Mouse (Mus musculus): ENCODE measurements around the gene Slc5a2. TPM values are rescaled to one million over a fixed set of nuclear protein-coding genes. Genes with fewer than 3 reads are reported as not detected.
A peak's percentile ranks its signal among the peaks of the same experiment; 100 is the strongest.

The Slc5a2 gene
- polyA plus RNA-seq, 1 experiment from 2014 or later, result not detected

DNA sequence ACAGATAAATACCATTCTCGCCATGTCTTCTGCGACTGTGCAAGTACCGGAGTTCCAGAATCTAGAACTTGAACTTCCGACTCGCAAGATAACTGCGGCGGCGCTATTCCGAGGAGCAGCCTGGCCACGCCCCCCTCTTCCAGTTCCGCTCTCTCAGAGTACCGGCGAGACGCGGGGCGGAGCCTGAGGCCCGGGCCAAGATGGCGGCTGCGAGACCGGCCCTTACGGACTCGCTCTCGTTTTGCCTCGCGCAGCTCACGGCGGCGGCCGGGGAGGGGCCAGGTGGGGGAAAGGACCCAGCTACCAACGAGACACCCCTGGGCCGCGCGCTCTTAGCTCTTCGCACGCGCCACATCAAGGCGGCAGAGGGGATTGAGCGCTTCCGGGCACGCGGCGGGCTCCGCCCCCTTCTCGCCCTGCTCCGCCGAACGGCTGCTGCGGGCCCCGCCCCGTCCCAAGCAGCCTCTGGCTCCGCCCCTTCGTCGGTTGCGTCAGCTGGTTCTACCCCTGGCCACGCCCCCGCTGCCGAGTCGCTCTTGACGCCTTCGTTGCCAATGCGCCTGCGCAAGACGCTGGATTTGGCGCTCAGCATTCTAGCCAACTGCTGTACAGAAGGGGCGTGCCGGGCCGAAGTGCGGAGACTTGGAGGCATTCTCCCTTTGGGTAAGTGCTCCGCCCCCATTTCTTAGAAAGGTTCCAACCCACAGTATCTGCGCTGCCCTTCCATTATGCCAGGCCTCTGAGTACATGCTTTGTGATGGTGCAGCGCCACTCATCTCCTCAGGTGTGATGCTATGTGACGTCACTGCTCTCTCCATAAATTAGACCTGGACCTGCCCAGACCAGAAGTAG, 27.3 kb upstream of the Slc5a2 start, which contains the start of gene 9130023H24Rik:
9130023H24Rik (minus strand) TSS at position 105 of the 852 bp plus-strand sequence.
- under 1% methylated on average over 62 of the region's 72 CpGs for WGBS
- ATAC-seq, result peak; percentile 94
- H3K27me3 ChIP-seq (ENCODE audit: control insufficient read depth, insufficient read depth, low read depth, low read length), result no peaks in the 10 kb centered on the region
- H3K9ac ChIP-seq (ENCODE audit: low read depth, low read length), result peak within 1 kb of the TSS; percentile 86
- peaks cover 10% of the 10 kb centered on the region; the same call in 1 of the 2 replicates for H3K36me3 ChIP-seq (ENCODE audit: control insufficient read depth, insufficient read depth, low read length)
- H3K4me3 ChIP-seq (ENCODE audit: low read depth, low read length), result peak within 1 kb of the TSS; percentile 48
- peak within 1 kb of the TSS; percentile 99 for H3K27ac ChIP-seq (ENCODE audit: low read length)
- H3K9me3 ChIP-seq (replicated peaks; ENCODE audit: control insufficient read depth, low read length, poor library complexity, severe bottlenecking), result no peaks in the 10 kb centered on the region
- H3K4me1 ChIP-seq (ENCODE audit: control insufficient read depth, insufficient read depth, low read length), result peaks cover 13% of the 10 kb centered on the region
- H3K4me2 ChIP-seq (ENCODE audit: low read length), result peak within 1 kb of the TSS; percentile 72

- peaks cover 11% of the 10 kb centered on the region; the same call in 1 of the 2 replicates for H3K36me3 ChIP-seq (ENCODE audit: control insufficient read depth, insufficient read depth, low read length)
- 18% methylated on average over 4 of the region's 4 CpGs for WGBS
- no peak for ATAC-seq
- no peaks in the 10 kb centered on the region for H3K27me3 ChIP-seq (ENCODE audit: control insufficient read depth, insufficient read depth, low read depth, low read length)
- peak overlapping the region; percentile 48 for H3K4me3 ChIP-seq (ENCODE audit: low read depth, low read length)
- H3K9ac ChIP-seq (ENCODE audit: low read depth, low read length), result no peak overlapping the region
- H3K27ac ChIP-seq (ENCODE audit: low read length), result peak overlapping the region; percentile 99; the same call in 1 of the 2 replicates
- H3K4me2 ChIP-seq (ENCODE audit: low read length), result peak overlapping the region; percentile 66
- H3K9me3 ChIP-seq (replicated peaks; ENCODE audit: control insufficient read depth, low read length, poor library complexity, severe bottlenecking), result no peaks in the 10 kb centered on the region
- H3K4me1 ChIP-seq (ENCODE audit: control insufficient read depth, insufficient read depth, low read length), result peaks cover 13% of the 10 kb centered on the region
Observed at GRCm38 (mm10) chr7:128238991-128239390, 26.5 kb upstream of the Slc5a2 start.

DNA sequence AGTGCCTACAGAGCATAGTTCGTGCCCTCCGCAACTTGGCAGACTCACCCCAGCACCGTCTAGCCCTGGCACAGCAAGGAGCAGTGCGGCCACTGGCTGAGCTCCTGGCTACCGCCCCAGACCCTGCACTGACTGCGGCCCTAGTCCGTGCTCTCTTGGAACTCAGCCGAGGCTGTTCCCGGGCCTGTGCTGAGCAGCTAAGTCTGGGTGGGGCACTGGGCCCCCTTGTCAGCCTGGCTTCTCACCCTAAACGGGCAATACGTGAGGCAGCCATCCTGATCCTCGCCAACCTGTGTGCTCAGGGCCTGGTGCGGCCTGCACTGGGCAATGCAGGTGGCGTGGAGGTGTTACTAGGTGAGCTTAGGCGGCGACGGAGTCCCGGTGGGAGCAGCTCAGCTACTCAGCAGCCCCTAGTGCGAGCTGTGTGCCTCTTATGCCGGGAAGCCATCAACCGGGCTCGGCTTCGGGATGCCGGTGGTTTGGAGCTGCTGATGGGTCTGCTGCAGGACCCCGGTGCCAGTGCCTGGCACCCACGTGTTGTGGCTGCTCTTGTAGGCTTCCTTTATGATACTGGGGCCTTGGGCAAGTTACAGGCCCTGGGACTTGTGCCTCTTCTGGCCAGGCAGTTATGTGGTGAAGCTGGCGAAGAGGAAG, 25.2 kb upstream of the Slc5a2 start:
- H3K27me3 ChIP-seq (ENCODE audit: control insufficient read depth, insufficient read depth, low read depth, low read length), result no peaks in the 10 kb centered on the region
- no peak overlapping the region for H3K4me3 ChIP-seq (ENCODE audit: low read depth, low read length)
- ATAC-seq, result no peak
- peaks cover 20% of the 10 kb centered on the region for H3K36me3 ChIP-seq (ENCODE audit: control insufficient read depth, insufficient read depth, low read length)
- no peak overlapping the region for H3K9ac ChIP-seq (ENCODE audit: low read depth, low read length)
- no peak overlapping the region for H3K27ac ChIP-seq (ENCODE audit: low read length)
- WGBS, result 96% methylated on average over 27 of the region's 27 CpGs
- peaks cover 13% of the 10 kb centered on the region for H3K4me1 ChIP-seq (ENCODE audit: control insufficient read depth, insufficient read depth, low read length)
- H3K4me2 ChIP-seq (ENCODE audit: low read length), result no peak overlapping the region
- H3K9me3 ChIP-seq (replicated peaks; ENCODE audit: control insufficient read depth, low read length, poor library complexity, severe bottlenecking), result no peaks in the 10 kb centered on the region

DNA sequence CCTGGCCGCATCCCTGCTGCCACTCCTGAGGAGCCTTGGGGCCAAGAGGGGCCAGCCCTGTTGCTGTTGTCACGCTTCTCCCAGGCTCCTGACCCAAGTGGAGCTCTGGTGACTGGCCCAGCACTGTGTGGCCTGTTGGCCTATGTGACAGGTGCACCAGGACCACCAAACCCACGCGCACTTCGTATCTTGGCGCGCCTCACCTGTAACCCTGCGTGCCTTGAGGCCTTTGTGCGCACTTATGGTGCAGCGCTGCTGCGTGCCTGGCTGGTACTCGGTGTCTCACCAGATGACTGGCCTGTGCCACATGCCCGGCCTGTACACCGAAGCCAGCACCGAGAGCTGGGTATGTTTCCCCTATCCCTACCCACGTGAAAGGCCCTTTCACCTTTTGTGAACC, 23.1 kb upstream of the Slc5a2 start:
- Histone ChIP-seq H3K27ac (ENCODE audit: low read length) (no peak overlapping the region), H3K4me1 (ENCODE audit: control insufficient read depth, insufficient read depth, low read length) (peaks cover 22% of the 10 kb centered on the region), H3K9me3 (replicated peaks; ENCODE audit: control insufficient read depth, low read length, poor library complexity, severe bottlenecking) (no peaks in the 10 kb centered on the region), H3K36me3 (ENCODE audit: control insufficient read depth, insufficient read depth, low read length) (peaks cover 20% of the 10 kb centered on the region), H3K27me3 (ENCODE audit: control insufficient read depth, insufficient read depth, low read depth, low read length) (no peaks in the 10 kb centered on the region), H3K4me3 (ENCODE audit: low read depth, low read length) (no peak overlapping the region), H3K9ac (ENCODE audit: low read depth, low read length) (no peak overlapping the region), H3K4me2 (ENCODE audit: low read length) (no peak overlapping the region)
- no peak for ATAC-seq
- 95% methylated on average over 16 of the region's 16 CpGs for WGBS

DNA sequence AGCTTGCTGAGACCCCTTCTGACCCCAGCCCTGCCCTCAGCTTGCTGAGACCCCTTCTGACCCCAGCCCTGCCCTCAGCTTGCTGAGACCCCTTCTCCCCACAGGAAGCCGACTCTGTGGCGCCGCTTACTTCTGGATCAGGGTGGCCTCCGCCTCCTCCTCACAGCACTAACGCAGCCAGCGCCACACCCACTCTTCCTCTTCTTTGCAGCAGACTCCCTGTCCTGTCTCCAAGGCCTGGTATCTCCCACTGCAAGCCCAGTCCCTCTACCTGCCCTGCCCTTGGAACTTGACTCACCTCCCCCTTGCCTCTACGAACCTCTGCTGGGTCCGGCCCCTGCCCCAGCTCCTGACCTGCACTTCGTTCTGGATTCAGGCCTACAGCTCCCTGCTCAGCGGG, 21.5 kb upstream of the Slc5a2 start:
- peaks cover 19% of the 10 kb centered on the region for H3K4me1 ChIP-seq (ENCODE audit: control insufficient read depth, insufficient read depth, low read length)
- no peaks in the 10 kb centered on the region for H3K27me3 ChIP-seq (ENCODE audit: control insufficient read depth, insufficient read depth, low read depth, low read length)
- H3K36me3 ChIP-seq (ENCODE audit: control insufficient read depth, insufficient read depth, low read length), result peaks cover 20% of the 10 kb centered on the region
- WGBS, result 46% methylated on average over 10 of the region's 10 CpGs
- no peak overlapping the region for H3K4me3 ChIP-seq (ENCODE audit: low read depth, low read length)
- H3K27ac ChIP-seq (ENCODE audit: low read length), result no peak overlapping the region
- no peak for ATAC-seq
- no peak overlapping the region for H3K9ac ChIP-seq (ENCODE audit: low read depth, low read length)
- no peaks in the 10 kb centered on the region for H3K9me3 ChIP-seq (replicated peaks; ENCODE audit: control insufficient read depth, low read length, poor library complexity, severe bottlenecking)
- H3K4me2 ChIP-seq (ENCODE audit: low read length), result no peak overlapping the region

DNA sequence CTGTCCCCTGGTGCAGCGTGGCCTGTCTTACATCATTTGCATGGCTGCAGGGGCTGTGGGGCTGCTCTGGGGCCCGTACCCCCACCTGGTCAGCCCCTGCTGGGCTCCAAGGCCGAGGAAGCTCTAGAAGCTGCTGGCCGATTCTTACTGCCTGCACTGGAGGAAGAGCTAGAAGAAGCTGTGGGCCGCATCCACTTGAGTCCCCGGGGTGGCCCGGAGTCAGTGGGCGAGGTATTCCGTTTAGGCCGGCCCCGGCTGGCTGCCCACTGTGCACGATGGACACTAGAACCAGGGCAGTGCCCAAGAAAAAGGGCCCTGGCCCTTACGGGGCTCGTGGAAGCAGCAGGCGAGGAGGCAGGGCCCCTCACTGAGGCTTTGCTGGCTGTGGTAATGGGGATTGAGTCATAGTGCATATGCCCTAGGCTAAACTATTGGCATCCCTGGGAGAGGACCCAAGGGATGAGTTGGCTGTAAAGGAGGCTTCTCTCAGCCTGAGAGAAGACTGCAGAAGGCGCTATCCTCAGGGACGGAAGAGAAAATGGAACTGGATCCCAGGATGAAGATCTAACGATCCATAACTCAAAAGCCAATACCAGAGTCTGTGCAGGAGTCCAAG, 20.9 kb upstream of the Slc5a2 start:
- WGBS, result 78% methylated on average over 18 of the region's 18 CpGs
- no peak overlapping the region for H3K9ac ChIP-seq (ENCODE audit: low read depth, low read length)

GRCm38 (mm10) chr7:128245547-128245946, 19.9 kb upstream of the Slc5a2 start:
- Histone ChIP-seq H3K36me3 (ENCODE audit: control insufficient read depth, insufficient read depth, low read length) (peaks cover 16% of the 10 kb centered on the region), H3K4me3 (ENCODE audit: low read depth, low read length) (no peak overlapping the region), H3K27ac (ENCODE audit: low read length) (no peak overlapping the region), H3K4me1 (ENCODE audit: control insufficient read depth, insufficient read depth, low read length) (peaks cover 14% of the 10 kb centered on the region), H3K9ac (ENCODE audit: low read depth, low read length) (no peak overlapping the region), H3K27me3 (ENCODE audit: control insufficient read depth, insufficient read depth, low read depth, low read length) (no peaks in the 10 kb centered on the region), H3K9me3 (replicated peaks; ENCODE audit: control insufficient read depth, low read length, poor library complexity, severe bottlenecking) (no peaks in the 10 kb centered on the region), H3K4me2 (ENCODE audit: low read length) (no peak overlapping the region)
- no peak for ATAC-seq
- WGBS, result 88% methylated on average over 4 of the region's 4 CpGs

More for the DNA sequence above, 20.9 kb upstream of the Slc5a2 start:
- no peaks in the 10 kb centered on the region for H3K9me3 ChIP-seq (replicated peaks; ENCODE audit: control insufficient read depth, low read length, poor library complexity, severe bottlenecking)
- ATAC-seq, result no peak
- H3K4me3 ChIP-seq (ENCODE audit: low read depth, low read length), result no peak overlapping the region
- H3K4me2 ChIP-seq (ENCODE audit: low read length), result no peak overlapping the region
- peaks cover 14% of the 10 kb centered on the region for H3K4me1 ChIP-seq (ENCODE audit: control insufficient read depth, insufficient read depth, low read length)
- no peaks in the 10 kb centered on the region for H3K27me3 ChIP-seq (ENCODE audit: control insufficient read depth, insufficient read depth, low read depth, low read length)
- H3K27ac ChIP-seq (ENCODE audit: low read length), result no peak overlapping the region
- H3K36me3 ChIP-seq (ENCODE audit: control insufficient read depth, insufficient read depth, low read length), result peaks cover 20% of the 10 kb centered on the region

GRCm38 (mm10) chr7:128246496-128247391, 18.7 kb upstream of the Slc5a2 start, which contains the start of gene Tgfb1i1:
Tgfb1i1 (plus strand) TSS chr7:128246812.
- Histone ChIP-seq H3K4me1 (ENCODE audit: control insufficient read depth, insufficient read depth, low read length) (peaks cover 14% of the 10 kb centered on the region), H3K27ac (ENCODE audit: low read length) (peak within 1 kb of the TSS; percentile 75), H3K4me2 (ENCODE audit: low read length) (peak within 1 kb of the TSS; percentile 64), H3K9me3 (replicated peaks; ENCODE audit: control insufficient read depth, low read length, poor library complexity, severe bottlenecking) (no peaks in the 10 kb centered on the region), H3K36me3 (ENCODE audit: control insufficient read depth, insufficient read depth, low read length) (peaks cover 15% of the 10 kb centered on the region), H3K4me3 (ENCODE audit: low read depth, low read length) (peak within 1 kb of the TSS; percentile 44), H3K27me3 (ENCODE audit: control insufficient read depth, insufficient read depth, low read depth, low read length) (0 out of 2 replicates have a peak, but pooled peaks cover 3% of the 10 kb centered on the region), H3K9ac (ENCODE audit: low read depth, low read length) (peak within 1 kb of the TSS; percentile 68)
- under 1% methylated on average over 26 of the region's 30 CpGs for WGBS
- peak; percentile 61 for ATAC-seq
